Mouse (Mus musculus) CH12.LX (cell line): ENCODE results near the gene Ntrk3. TPM values are rescaled to one million over a fixed set of nuclear protein-coding genes. Genes with fewer than 3 reads are reported as not detected.

Source experiments
- DNase-seq: peaks from one replicate; pipeline ENCODE4 v3.0.0-alpha.2; 2013; ENCODE audit errors: extremely low read depth
- H3K27ac ChIP-seq: 2 replicates; pipeline ENCODE4 v1.5.1; 2012; ENCODE audit warnings: low read depth, mild to moderate bottlenecking, control low read depth, moderate library complexity; ENCODE audit not compliant: insufficient read depth
- H3K27me3 ChIP-seq: replicated peaks from 2 replicates; pipeline ENCODE3; 2012; ENCODE audit warnings: inconsistent platforms
- H3K36me3 ChIP-seq, 2 experiments: replicated peaks in 1 of 2; 2 replicates each; pipeline versions ENCODE3 to v1.6.1; 2012; ENCODE audit warnings: inconsistent platforms in 1 of 2, low read length in 1 of 2, mild to moderate bottlenecking in 1 of 2, mixed read lengths in 1 of 2, moderate library complexity in 1 of 2; ENCODE audit not compliant: control insufficient read depth in 1 of 2, insufficient read depth in 1 of 2
- H3K4me1 ChIP-seq, 2 experiments: 2 replicates each; pipeline ENCODE4 v1.6.1; 2012; ENCODE audit warnings: inconsistent platforms in 1 of 2, moderate library complexity in 1 of 2; ENCODE audit not compliant: insufficient read depth in 2 of 2, control insufficient read depth in 1 of 2
- H3K4me2 ChIP-seq: 2 replicates; pipeline ENCODE4 v1.6.1; 2012; ENCODE audit warnings: low read depth, mild to moderate bottlenecking, control low read depth; ENCODE audit not compliant: poor library complexity, insufficient read depth, severe bottlenecking
- H3K4me3 ChIP-seq, 3 experiments: fragments of 150-350 bp in 1 of 3; sonication (generic) in 1 of 3; replicated peaks in 1 of 3; 2 replicates each; pipeline versions ENCODE3 to v1.5.1; 2011 to 2012; ENCODE audit warnings: low read depth in 2 of 3, low read length in 2 of 3, mild to moderate bottlenecking in 2 of 3, moderate library complexity in 2 of 3, control low read depth in 1 of 3, improper control_type of control experiment in 1 of 3, inconsistent platforms in 1 of 3, mixed read lengths in 1 of 3; ENCODE audit not compliant: poor library complexity in 1 of 3
- H3K79me2 ChIP-seq: replicated peaks from 2 replicates; pipeline ENCODE4 v1.6.1; 2012; ENCODE audit warnings: mild to moderate bottlenecking, moderate library complexity; ENCODE audit not compliant: control insufficient read depth, poor library complexity, insufficient read depth, severe bottlenecking; ENCODE audit errors: extremely low read depth
- H3K9ac ChIP-seq: 2 replicates; pipeline ENCODE4 v1.6.1; 2012; ENCODE audit warnings: low read depth, mild to moderate bottlenecking, control low read depth, moderate library complexity; ENCODE audit not compliant: insufficient read depth
- H3K9me3 ChIP-seq: replicated peaks from 2 replicates; pipeline ENCODE3; 2012; ENCODE audit warnings: low read length, inconsistent platforms, mixed read lengths
- BHLHE40 ChIP-seq: IDR thresholded peaks from 2 replicates; pipeline ENCODE4 v1.6.1; 2011; ENCODE audit warnings: mild to moderate bottlenecking, low read depth, low read length, improper control_type of control experiment
- CHD1 ChIP-seq: IDR thresholded peaks from 2 replicates; pipeline ENCODE4 v1.6.1; 2012; ENCODE audit warnings: low read depth, low read length, improper control_type of control experiment, inconsistent platforms
- CHD2 ChIP-seq: IDR thresholded peaks from 2 replicates; pipeline ENCODE4 v1.6.1; 2011; ENCODE audit warnings: low read length, improper control_type of control experiment
- E2F4 ChIP-seq: IDR thresholded peaks from 2 replicates; pipeline ENCODE4 v1.6.1; 2011; ENCODE audit warnings: low read depth, low read length, improper control_type of control experiment; ENCODE audit not compliant: insufficient replicate concordance
- ELF1 ChIP-seq: IDR thresholded peaks from 2 replicates; pipeline ENCODE4 v1.6.1; 2014; ENCODE audit warnings: low read depth, mild to moderate bottlenecking, inconsistent platforms, low read length, improper control_type of control experiment
- EP300 ChIP-seq: IDR thresholded peaks from 2 replicates; pipeline ENCODE4 v1.6.1; 2011; ENCODE audit warnings: low read length, improper control_type of control experiment
- ETS1 ChIP-seq: conservative IDR thresholded peaks from 2 replicates; pipeline ENCODE4 v1.6.1; 2012; ENCODE audit warnings: low read depth, mild to moderate bottlenecking, inconsistent platforms, low read length, improper control_type of control experiment, moderate library complexity
- HCFC1 ChIP-seq: IDR thresholded peaks from 2 replicates; pipeline ENCODE4 v1.6.1; 2012; ENCODE audit warnings: low read depth, mild to moderate bottlenecking, inconsistent platforms, low read length, improper control_type of control experiment
- IRF4 ChIP-seq: IDR thresholded peaks from 2 replicates; pipeline ENCODE4 v1.6.1; 2014; ENCODE audit warnings: low read depth, mild to moderate bottlenecking, inconsistent platforms, low read length, improper control_type of control experiment
- JUN ChIP-seq: IDR thresholded peaks from 2 replicates; pipeline ENCODE4 v1.6.1; 2011; ENCODE audit warnings: low read depth, mild to moderate bottlenecking, low read length, improper control_type of control experiment, moderate library complexity; ENCODE audit not compliant: insufficient read depth
- JUND ChIP-seq: conservative IDR thresholded peaks from 2 replicates; pipeline ENCODE4 v1.6.1; 2011; ENCODE audit warnings: low read depth, low read length, improper control_type of control experiment
- KAT2A ChIP-seq: IDR thresholded peaks from 2 replicates; pipeline ENCODE4 v1.6.1; 2012; ENCODE audit warnings: low read length, improper control_type of control experiment, inconsistent platforms; ENCODE audit not compliant: insufficient replicate concordance
- MAFK ChIP-seq: IDR thresholded peaks from 2 replicates; pipeline ENCODE4 v1.6.1; 2011; ENCODE audit warnings: low read length, improper control_type of control experiment; ENCODE audit not compliant: insufficient replicate concordance
- MAZ ChIP-seq: IDR thresholded peaks from 2 replicates; pipeline ENCODE4 v1.6.1; 2012; ENCODE audit warnings: low read depth, mild to moderate bottlenecking, inconsistent platforms, low read length, improper control_type of control experiment, moderate library complexity
- MEF2A ChIP-seq: IDR thresholded peaks from 2 replicates; pipeline ENCODE4 v1.6.1; 2014; ENCODE audit warnings: low read depth, mild to moderate bottlenecking, inconsistent platforms, low read length, improper control_type of control experiment, borderline replicate concordance
- MYC ChIP-seq: IDR thresholded peaks from 2 replicates; pipeline ENCODE4 v1.6.1; 2011; ENCODE audit warnings: low read depth, mild to moderate bottlenecking, improper control_type of control experiment, low read length
- PAX5 ChIP-seq: IDR thresholded peaks from 2 replicates; pipeline ENCODE4 v1.6.1; 2012; ENCODE audit warnings: low read length, inconsistent platforms, mixed read lengths
- RAD21 ChIP-seq: IDR thresholded peaks from 2 replicates; pipeline ENCODE4 v1.6.1; 2011; ENCODE audit warnings: low read depth, mild to moderate bottlenecking, low read length, improper control_type of control experiment, moderate library complexity
- RCOR1 ChIP-seq: conservative IDR thresholded peaks from 2 replicates; pipeline ENCODE4 v1.6.1; 2012; ENCODE audit warnings: low read depth, mild to moderate bottlenecking, inconsistent platforms, low read length, improper control_type of control experiment
- SIN3A ChIP-seq: IDR thresholded peaks from 2 replicates; pipeline ENCODE4 v1.6.1; 2012; ENCODE audit warnings: low read length, improper control_type of control experiment, inconsistent platforms
- SMC3 ChIP-seq: IDR thresholded peaks from 2 replicates; pipeline ENCODE4 v1.6.1; 2011; ENCODE audit warnings: low read depth, low read length, improper control_type of control experiment
- TBP ChIP-seq: conservative IDR thresholded peaks from 2 replicates; pipeline ENCODE4 v1.6.1; 2011; ENCODE audit warnings: low read depth, low read length, improper control_type of control experiment
- TCF12 ChIP-seq: IDR thresholded peaks from 2 replicates; pipeline ENCODE4 v1.6.1; 2014; ENCODE audit warnings: low read depth, mild to moderate bottlenecking, inconsistent platforms, low read length, improper control_type of control experiment
- UBTF ChIP-seq: IDR thresholded peaks from 2 replicates; pipeline ENCODE4 v1.6.1; 2012; ENCODE audit warnings: low read depth, mild to moderate bottlenecking, inconsistent platforms, low read length, improper control_type of control experiment, moderate library complexity
- dilution Hi-C: fragments of 300-500 bp; cut with MboI; formaldehyde crosslinking; loops from 2 replicates; pipeline ENCODE4 v1.14.3; 2020; ENCODE audit warnings: low sequenced_read_pairs; ENCODE audit not compliant: extremely low pct_unique_long_range_greater_than_20kb, extremely low pct_ligation_motif_present
- in situ Hi-C: fragments of 300-500 bp; cut with MboI; formaldehyde crosslinking; loops from 3 replicates; pipeline ENCODE4 v1.14.3; 2019; ENCODE audit warnings: low sequenced_read_pairs, low pct_ligation_motif_present, low pct_unique_long_range_greater_than_20kb, mixed read lengths
- polyA plus RNA-seq: library from polyadenylated mRNA; unstranded; fragments of >175 nt; gene quantifications from 2 replicates; pipeline ENCODE4 v1.2.1, GENCODE M21; 2012; ENCODE audit warnings: low read depth; ENCODE audit not compliant: insufficient read length
- total RNA-seq, 2 experiments: library from RNA; depleted of rRNA; stranded (reverse); fragments of 300-350 nt in 1 of 2; fragments of >200 nt in 1 of 2; gene quantifications; 2 replicates each; pipeline ENCODE4 v1.2.3; 2012 to 2014

Gene Ntrk3
- total and polyA plus RNA-seq, 3 experiments: 0.21 TPM; not detected in 2

- no peak for DNase-seq
- in situ Hi-C loops: no loop called here
- Histone ChIP-seq H3K4me3 (no peak overlapping the region), H3K27ac (no peak overlapping the region), H3K4me1 (no peaks in the 10 kb centered on the region), H3K79me2 (no peaks in the 10 kb centered on the region), H3K9ac (no peak overlapping the region), H3K4me2 (no peak overlapping the region), H3K9me3 (peaks cover 64% of the 10 kb centered on the region), H3K27me3 (no peaks in the 10 kb centered on the region), H3K36me3 (no peaks in the 10 kb centered on the region)
- dilution Hi-C loops: no loop called here
- no peak for TF ChIP-seq ELF1
- TF ChIP-seq SMC3: no peak
- TF ChIP-seq RCOR1: no peak
- no peak for TF ChIP-seq RAD21
- TF ChIP-seq ETS1: no peak
- no peak for TF ChIP-seq CHD2
- no peak for TF ChIP-seq BHLHE40
- TF ChIP-seq JUND: no peak
- no peak for TF ChIP-seq TCF12
- no peak for TF ChIP-seq PAX5
- no peak for TF ChIP-seq JUN
- TF ChIP-seq MAFK: no peak
- TF ChIP-seq TBP: no peak
Measured at GRCm38 (mm10) chr7:78379784-78380183, 358.0 kb downstream of the Ntrk3 start.

- no peak for TF ChIP-seq SIN3A
- no peak for TF ChIP-seq CHD1
- TF ChIP-seq MAZ: no peak
- TF ChIP-seq HCFC1: no peak
- TF ChIP-seq IRF4: no peak
- TF ChIP-seq RCOR1: no peak
- no peak for TF ChIP-seq EP300
- TF ChIP-seq BHLHE40: no peak
- TF ChIP-seq PAX5: no peak
- TF ChIP-seq E2F4: no peak
- TF ChIP-seq MYC: no peak
- no peak for TF ChIP-seq UBTF
- TF ChIP-seq KAT2A: no peak
- no peak for TF ChIP-seq ETS1
- no peak for TF ChIP-seq MEF2A
- Histone ChIP-seq H3K79me2 (no peaks in the 10 kb centered on the region), H3K27ac (no peak overlapping the region), H3K9me3 (peaks cover 62% of the 10 kb centered on the region), H3K36me3 (no peaks in the 10 kb centered on the region), H3K9ac (no peak overlapping the region), H3K27me3 (no peaks in the 10 kb centered on the region), H3K4me1 (no peaks in the 10 kb centered on the region), H3K4me3 (no peak overlapping the region), H3K4me2 (no peak overlapping the region)
- no peak for DNase-seq
- in situ Hi-C loops: no loop called here
- dilution Hi-C loops: no loop called here
Measured at GRCm38 (mm10) chr7:78378306-78378705, 359.5 kb downstream of the Ntrk3 start.
